Mouse (Mus musculus): ENCODE measurements around the gene BC049715.

- no peak for TF ChIP-seq GATA1 (IDR thresholded peaks at IDR 0.05; ENCODE audit: borderline replicate concordance, low read length)
- no peak for TF ChIP-seq FLI1 (IDR thresholded peaks at IDR 0.05; ENCODE audit: low read length)
Measured at GRCm38 (mm10) chr6:136874599-136874998, 47.2 kb downstream of the BC049715 start.
